Mouse (Mus musculus) embryo, embryonic 10 days (tissue): ENCODE data around the gene Fam193a.

ENCODE experiments used
- DNase-seq: peaks from one replicate; pipeline ENCODE4 v3.0.0-alpha.2; 2015; ENCODE audit warnings: low spot score

Gene Fam193a

DNA sequence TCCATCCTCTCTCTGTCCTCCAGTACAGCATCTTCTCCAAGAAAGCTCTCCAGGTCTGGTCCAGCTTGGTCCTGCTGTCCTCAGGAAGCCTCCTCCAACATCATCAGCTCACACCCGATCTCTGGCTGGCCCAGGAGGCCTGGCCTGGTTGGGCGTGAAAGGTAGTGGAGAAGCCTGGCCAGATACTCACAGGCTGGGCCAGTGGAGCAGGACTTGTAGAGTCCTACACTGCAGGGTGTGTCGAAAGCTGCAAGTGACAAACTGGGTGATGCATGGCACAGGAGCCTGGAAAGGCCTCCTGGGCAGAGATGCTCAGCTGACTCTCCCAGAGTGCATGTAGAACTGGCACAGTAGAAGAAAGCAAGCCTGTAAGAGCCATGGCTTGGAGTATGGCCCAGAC lies 151.6 kb downstream of the Fam193a start:
- DNase-seq = no peak

- no peak for DNase-seq
Measured at GRCm38 (mm10) chr5:34523958-34524485, 154.3 kb downstream of the Fam193a start.

DNA sequence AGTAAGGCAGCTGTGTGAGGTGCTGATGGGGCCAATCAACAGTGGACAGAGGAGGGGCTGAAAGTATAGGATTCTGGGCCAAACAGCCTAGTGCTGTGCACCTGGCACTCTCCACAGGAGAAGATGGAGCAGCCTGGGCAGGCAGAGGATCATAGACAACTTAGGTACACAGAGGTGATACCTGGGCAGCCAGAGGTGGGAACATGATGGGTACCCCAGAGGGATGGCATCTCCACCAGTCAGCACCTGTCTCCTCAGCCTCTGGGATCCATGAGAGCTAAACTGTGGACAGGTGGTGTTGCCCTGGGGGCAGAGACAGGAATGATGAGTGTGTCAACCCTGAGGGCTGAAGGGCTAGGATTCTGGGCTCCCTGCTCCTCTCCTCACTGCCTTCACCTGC lies 154.8 kb downstream of the Fam193a start:
- DNase-seq = no peak

DNA sequence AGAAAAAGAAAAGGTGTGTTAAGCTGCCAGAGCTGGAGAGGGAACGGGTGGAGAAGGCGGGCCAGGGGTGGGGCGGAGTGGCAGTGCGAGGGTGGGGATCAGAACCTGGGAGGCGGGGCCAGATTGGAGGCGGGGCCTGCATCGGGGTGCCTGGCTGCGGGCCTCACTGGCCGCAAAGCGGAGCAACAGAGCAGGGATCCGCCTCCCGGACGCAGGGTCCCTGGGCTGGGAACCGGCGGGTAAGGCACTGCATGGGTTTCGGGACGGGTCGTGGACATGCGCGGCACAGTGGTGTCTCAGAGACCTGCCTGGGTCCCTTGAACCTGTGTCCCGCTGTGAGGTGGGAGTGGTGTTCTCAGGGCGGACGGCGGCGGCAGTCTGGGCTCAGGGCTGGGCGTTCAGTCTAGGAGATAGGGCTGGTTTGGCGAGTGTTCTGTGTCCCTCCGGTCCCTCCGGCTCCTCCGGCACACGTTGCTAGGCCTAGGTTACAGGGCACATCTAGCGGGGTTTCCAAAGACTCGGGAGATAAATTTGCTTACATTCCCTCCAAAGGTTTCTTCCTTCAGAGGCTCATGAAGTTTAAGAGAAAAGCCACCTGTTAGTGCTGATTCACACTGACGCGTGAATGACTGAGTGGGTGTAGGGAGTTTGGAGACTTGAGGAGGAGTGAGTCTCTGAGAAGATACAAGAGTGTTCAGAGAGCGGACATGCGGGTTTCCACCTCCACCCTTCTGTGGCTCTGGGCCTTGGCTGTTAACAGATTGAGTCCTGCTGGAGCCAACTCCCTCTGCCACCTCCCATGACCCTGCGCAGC lies 156.1 kb downstream of the Fam193a start, which contains the start of gene Sh3bp2:
Gene Sh3bp2 (plus strand): TSS at position 176 of the 814 bp plus-strand sequence.
- DNase-seq = peak; percentile 92

- DNase-seq = no peak
Measured at GRCm38 (mm10) chr5:34526477-34526775, 156.7 kb downstream of the Fam193a start.

DNA sequence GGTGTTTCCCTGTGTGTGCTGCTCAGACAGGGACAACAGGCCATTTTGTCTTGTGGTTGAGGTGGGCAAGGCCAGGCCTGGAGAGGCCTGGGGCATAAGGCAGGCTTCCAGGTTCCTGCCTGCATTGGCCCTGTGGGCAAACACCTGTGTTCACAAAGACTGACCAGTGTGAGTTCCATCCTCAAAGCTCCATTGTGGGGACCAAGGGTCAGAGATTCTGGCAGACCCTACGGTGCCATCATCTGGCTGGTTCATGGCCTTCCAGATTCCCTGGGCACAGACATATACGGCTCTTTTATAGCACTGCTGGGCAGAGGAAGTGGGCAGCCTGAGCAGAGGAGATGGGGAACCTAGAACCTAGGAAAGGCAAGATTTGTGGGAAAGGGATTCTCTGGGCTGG lies 157.6 kb downstream of the Fam193a start:
- no peak for DNase-seq

DNA sequence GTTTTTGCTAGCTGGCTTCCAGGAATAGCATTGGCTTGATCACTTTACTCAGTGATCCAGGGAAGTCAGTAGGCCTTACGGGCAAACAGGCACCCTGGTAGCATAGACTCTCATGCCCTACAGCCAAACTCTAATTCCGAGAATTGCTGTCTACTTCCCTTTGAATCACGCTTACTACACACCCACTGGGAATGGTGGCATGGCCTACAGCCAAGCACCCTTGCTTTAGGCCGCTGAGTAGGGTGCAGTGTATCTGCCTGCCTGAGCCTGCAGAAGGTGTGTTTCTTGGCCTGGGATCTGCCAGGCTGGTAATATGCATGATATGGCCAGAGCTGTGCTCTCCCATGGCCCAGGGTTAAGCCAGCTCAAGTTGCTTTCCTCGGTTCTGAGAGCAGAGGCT lies 159.0 kb downstream of the Fam193a start:
- no peak for DNase-seq

DNA sequence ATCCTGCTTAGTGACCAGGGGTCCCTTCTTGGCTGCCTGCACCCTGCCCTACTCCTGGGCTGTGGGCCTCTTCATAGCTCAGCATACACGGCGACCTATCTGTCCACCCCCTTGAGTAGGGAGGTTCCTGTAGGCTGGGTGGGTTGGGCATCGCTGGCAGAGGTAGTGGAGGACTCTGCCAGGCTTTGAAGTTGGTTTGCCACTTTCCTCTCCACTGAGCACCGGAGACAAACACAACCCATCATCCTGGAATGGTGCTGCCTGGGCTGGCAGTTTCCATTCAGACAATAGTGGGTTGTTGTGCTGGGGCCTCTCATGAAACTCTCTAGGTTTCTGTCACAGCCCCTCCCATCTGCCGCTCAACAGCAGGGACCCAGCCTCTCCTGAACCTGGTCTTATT lies 160.4 kb downstream of the Fam193a start:
- DNase-seq = no peak

- DNase-seq = no peak
Measured at GRCm38 (mm10) chr5:34530687-34531086, 161.0 kb downstream of the Fam193a start.

DNA sequence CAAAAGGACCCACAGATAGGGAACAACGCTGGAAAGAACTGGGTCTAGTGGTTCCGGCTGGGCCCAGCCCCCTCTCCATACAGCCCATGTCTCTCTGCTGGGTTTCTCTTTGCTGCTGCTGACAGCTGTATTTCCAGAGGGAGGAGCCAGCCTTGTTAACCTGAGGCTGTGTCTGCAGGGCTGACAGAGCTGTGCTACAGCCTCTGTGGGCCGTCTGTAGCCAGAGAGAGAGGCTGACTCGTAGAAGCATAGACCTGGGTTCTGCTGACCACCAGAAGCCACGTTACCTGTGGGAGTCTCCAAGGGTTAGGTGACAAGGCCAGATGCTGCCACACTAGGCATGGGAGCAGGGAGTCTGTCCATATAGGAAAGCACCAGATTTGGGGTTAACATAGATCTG lies 163.3 kb downstream of the Fam193a start:
- no peak for DNase-seq

DNA sequence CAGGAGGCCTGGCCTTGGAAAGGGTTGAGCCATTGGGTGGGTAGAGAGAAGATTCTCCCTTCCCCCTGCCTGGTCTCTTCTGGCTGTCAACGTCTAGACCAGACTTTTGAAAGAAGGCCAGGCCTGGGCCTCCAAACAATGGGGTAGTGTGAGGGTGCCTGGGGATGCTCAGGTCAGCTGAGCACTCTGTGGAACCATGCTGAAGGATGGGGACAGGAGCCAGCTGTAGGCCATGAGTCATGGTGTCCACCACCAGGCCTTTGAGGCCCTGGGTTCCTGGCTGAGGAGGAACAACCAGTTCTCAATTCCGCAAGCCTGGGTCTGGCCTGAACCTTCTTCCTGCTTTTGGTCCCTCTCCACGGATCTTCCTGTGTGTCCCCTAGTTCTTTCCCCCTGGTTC lies 164.1 kb downstream of the Fam193a start:
- DNase-seq = no peak

- DNase-seq = no peak
Measured at GRCm38 (mm10) chr5:34534776-34535581, 165.2 kb downstream of the Fam193a start.

GRCm38 (mm10) chr5:34535831-34536230 lies 166.1 kb downstream of the Fam193a start:
- no peak for DNase-seq
